Mouse (Mus musculus): Measurements from ENCODE around the gene Rex1bd. TPM values are rescaled to one million over a fixed set of nuclear protein-coding genes. Genes with fewer than 3 reads are reported as not detected.

Rex1bd gene
- polyA plus RNA-seq, 1 experiment = 68.2 TPM

- TF ChIP-seq GATA1 (IDR thresholded peaks at IDR 0.05; ENCODE audit: low read length) = no peak
- no peak for TF ChIP-seq TAL1 (IDR thresholded peaks at IDR 0.05; ENCODE audit: low read length)
- Histone ChIP-seq H3K9me3 (ENCODE audit: control insufficient read depth, low read length) (no peaks in the 10 kb centered on the region), H3K4me1 (ENCODE audit: control insufficient read depth) (peaks cover 78% of the 10 kb centered on the region), H3K27me3 (ENCODE audit: control insufficient read depth) (peaks cover 22% of the 10 kb centered on the region), H3K4me3 (replicated peaks) (peak overlapping the region; percentile 83), H3K36me3 (ENCODE audit: control insufficient read depth) (peaks cover 54% of the 10 kb centered on the region)
Observed at GRCm38 (mm10) chr8:70505698-70506327, 739 bp downstream of the Rex1bd start.

DNA sequence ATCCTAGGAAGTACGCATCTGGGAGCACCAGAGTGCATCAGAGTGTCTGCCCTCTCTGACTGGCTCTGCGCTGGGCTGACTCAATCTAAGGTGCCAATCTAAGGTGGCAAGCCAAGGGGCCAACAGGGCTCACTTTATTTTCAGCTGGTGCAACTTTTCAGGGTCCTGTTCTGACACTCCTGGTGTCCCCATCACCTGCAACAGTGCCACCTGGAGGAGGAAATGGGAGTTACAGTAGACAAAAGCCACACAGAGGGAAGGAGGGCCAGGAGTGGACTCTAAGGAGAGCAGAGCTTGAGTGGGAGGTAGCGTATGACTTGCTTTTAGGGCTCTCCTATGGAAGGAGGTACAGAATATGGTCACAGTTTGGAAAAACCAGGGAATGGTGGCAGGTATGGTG lies 1.7 kb downstream of the Rex1bd start:
- Histone ChIP-seq H3K9me3 (ENCODE audit: control insufficient read depth, low read length) (no peaks in the 10 kb centered on the region), H3K36me3 (ENCODE audit: control insufficient read depth) (peaks cover 54% of the 10 kb centered on the region), H3K27me3 (ENCODE audit: control insufficient read depth) (peaks cover 26% of the 10 kb centered on the region), H3K4me1 (ENCODE audit: control insufficient read depth) (peaks cover 88% of the 10 kb centered on the region), H3K4me3 (replicated peaks) (peak overlapping the region; percentile 83)
- TF ChIP-seq TAL1 (IDR thresholded peaks at IDR 0.05; ENCODE audit: low read length) = no peak
- TF ChIP-seq GATA1 (IDR thresholded peaks at IDR 0.05; ENCODE audit: low read length) = no peak

- TF ChIP-seq GATA1 (IDR thresholded peaks at IDR 0.05; ENCODE audit: low read length) = no peak
- no peak for TF ChIP-seq TAL1 (IDR thresholded peaks at IDR 0.05; ENCODE audit: low read length)
- Histone ChIP-seq H3K9me3 (ENCODE audit: control insufficient read depth, low read length) (no peaks in the 10 kb centered on the region), H3K27me3 (ENCODE audit: control insufficient read depth) (peaks cover 29% of the 10 kb centered on the region), H3K36me3 (ENCODE audit: control insufficient read depth) (peaks cover 50% of the 10 kb centered on the region), H3K4me3 (replicated peaks) (no peak overlapping the region), H3K4me1 (ENCODE audit: control insufficient read depth) (peaks cover 89% of the 10 kb centered on the region)
Observed at GRCm38 (mm10) chr8:70504291-70504716, 2.2 kb downstream of the Rex1bd start.

- Histone ChIP-seq H3K4me1 (ENCODE audit: control insufficient read depth) (peaks cover 90% of the 10 kb centered on the region), H3K4me3 (replicated peaks) (peak overlapping the region; percentile 51), H3K9me3 (ENCODE audit: control insufficient read depth, low read length) (no peaks in the 10 kb centered on the region), H3K36me3 (ENCODE audit: control insufficient read depth) (peaks cover 39% of the 10 kb centered on the region), H3K27me3 (ENCODE audit: control insufficient read depth) (peaks cover 40% of the 10 kb centered on the region)
- TF ChIP-seq TAL1 (IDR thresholded peaks at IDR 0.05; ENCODE audit: low read length) (no peak), GATA1 (IDR thresholded peaks at IDR 0.05; ENCODE audit: low read length) (no peak)
Observed at GRCm38 (mm10) chr8:70503062-70503750, 3.3 kb downstream of the Rex1bd start.

DNA sequence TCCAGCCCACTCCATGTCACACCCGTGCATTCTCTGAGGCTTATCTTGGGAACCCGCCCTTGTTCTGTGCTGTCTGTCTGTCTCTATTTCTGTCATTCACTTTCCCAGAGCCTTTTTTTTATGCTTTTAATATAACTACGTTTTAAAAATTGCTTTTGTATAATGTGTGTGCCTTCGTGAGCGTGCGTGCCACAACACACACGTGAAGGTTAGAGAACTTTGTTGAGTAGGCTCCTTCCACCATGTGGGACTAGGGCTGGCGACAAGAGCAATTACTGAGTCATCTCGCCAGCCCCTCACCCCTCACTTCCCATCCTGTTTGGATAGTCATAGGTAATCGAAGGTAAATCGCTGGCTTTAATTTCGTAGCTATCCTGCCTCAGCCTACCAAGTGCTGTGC lies 4.0 kb downstream of the Rex1bd start:
- H3K9me3 ChIP-seq (ENCODE audit: control insufficient read depth, low read length) = no peaks in the 10 kb centered on the region
- H3K4me1 ChIP-seq (ENCODE audit: control insufficient read depth) = peaks cover 84% of the 10 kb centered on the region
- H3K27me3 ChIP-seq (ENCODE audit: control insufficient read depth) = peaks cover 46% of the 10 kb centered on the region
- H3K4me3 ChIP-seq (replicated peaks) = peak overlapping the region; percentile 51
- no peak for TF ChIP-seq TAL1 (IDR thresholded peaks at IDR 0.05; ENCODE audit: low read length)
- TF ChIP-seq GATA1 (IDR thresholded peaks at IDR 0.05; ENCODE audit: low read length) = no peak
- peaks cover 32% of the 10 kb centered on the region for H3K36me3 ChIP-seq (ENCODE audit: control insufficient read depth)

GRCm38 (mm10) chr8:70501820-70502529 lies 4.6 kb downstream of the Rex1bd start:
- Histone ChIP-seq H3K36me3 (ENCODE audit: control insufficient read depth) (peaks cover 27% of the 10 kb centered on the region), H3K9me3 (ENCODE audit: control insufficient read depth, low read length) (no peaks in the 10 kb centered on the region), H3K27me3 (ENCODE audit: control insufficient read depth) (peaks cover 52% of the 10 kb centered on the region), H3K4me3 (replicated peaks) (peak overlapping the region; percentile 51), H3K4me1 (ENCODE audit: control insufficient read depth) (peaks cover 82% of the 10 kb centered on the region)
- TF ChIP-seq TAL1 (IDR thresholded peaks at IDR 0.05; ENCODE audit: low read length) (no peak), GATA1 (IDR thresholded peaks at IDR 0.05; ENCODE audit: low read length) (no peak)

- peak overlapping the region; percentile 61 for H3K4me3 ChIP-seq (replicated peaks)
- H3K9me3 ChIP-seq (ENCODE audit: control insufficient read depth, low read length) = peaks cover under 1% of the 10 kb centered on the region; the same call in 1 of the 2 replicates
- peaks cover 72% of the 10 kb centered on the region for H3K4me1 ChIP-seq (ENCODE audit: control insufficient read depth)
- TF ChIP-seq TAL1 (IDR thresholded peaks at IDR 0.05; ENCODE audit: low read length) (no peak), GATA1 (IDR thresholded peaks at IDR 0.05; ENCODE audit: low read length) (peak; percentile 28; the same call in 1 of the 2 replicates)
- H3K36me3 ChIP-seq (ENCODE audit: control insufficient read depth) = peaks cover 24% of the 10 kb centered on the region
- H3K27me3 ChIP-seq (ENCODE audit: control insufficient read depth) = peaks cover 65% of the 10 kb centered on the region
Observed at GRCm38 (mm10) chr8:70500386-70501301, 5.9 kb downstream of the Rex1bd start.

DNA sequence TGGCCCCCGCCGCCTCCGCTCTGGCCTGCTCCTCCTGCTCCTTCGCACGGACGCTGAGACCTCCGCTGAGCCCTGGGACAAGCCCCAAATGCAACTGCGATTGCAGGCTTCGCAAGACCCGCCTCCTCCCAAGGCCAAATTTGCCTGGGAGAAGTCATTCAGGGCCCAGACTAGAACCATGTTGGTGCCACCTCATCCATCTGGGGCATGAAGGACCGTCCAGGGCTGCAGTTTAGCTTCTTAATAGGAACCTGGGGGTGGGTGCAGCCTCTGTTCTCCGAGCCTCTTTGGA lies 10.8 kb downstream of the Rex1bd start:
- H3K27me3 ChIP-seq (ENCODE audit: control insufficient read depth) = peaks cover 91% of the 10 kb centered on the region
- TF ChIP-seq TAL1 (IDR thresholded peaks at IDR 0.05; ENCODE audit: low read length) (no peak), GATA1 (IDR thresholded peaks at IDR 0.05; ENCODE audit: low read length) (no peak)
- H3K4me3 ChIP-seq (replicated peaks) = no peak overlapping the region
- H3K36me3 ChIP-seq (ENCODE audit: control insufficient read depth) = no peaks in the 10 kb centered on the region
- peaks cover 29% of the 10 kb centered on the region for H3K9me3 ChIP-seq (ENCODE audit: control insufficient read depth, low read length)
- peaks cover 39% of the 10 kb centered on the region for H3K4me1 ChIP-seq (ENCODE audit: control insufficient read depth)

Measured in erythroblast, embryonic 14.5 days (primary cell).